Mouse (Mus musculus): ENCODE data around the gene Plekha6.

DNA sequence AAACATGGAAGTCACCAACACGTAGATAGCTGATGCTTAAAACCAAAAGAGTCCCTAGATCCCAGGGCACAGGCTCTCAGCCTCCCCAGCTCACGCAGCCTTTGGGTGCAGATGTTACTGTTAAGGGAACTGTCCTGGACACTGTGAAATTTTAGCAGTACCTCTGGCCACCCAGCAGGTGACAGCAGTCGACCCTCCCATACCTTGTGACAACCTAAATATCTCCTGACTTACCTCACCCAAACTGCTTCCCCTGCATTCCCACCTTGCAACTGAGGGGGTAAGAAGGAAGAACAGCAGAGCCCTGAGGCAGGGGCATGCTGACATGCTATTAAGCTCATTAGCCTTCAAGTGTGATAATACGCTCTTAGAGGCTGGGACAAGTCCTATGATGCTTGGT is 147.2 kb downstream of the Plekha6 start:
- peak; percentile 45 for TF ChIP-seq CTCF (IDR thresholded peaks at IDR 0.05; ENCODE audit: low read depth)
- no peak for TF ChIP-seq EP300 (IDR thresholded peaks at IDR 0.05; ENCODE audit: low read depth)
